Mouse (Mus musculus) midbrain, embryonic 13.5 days (tissue): ENCODE results near the gene Gm4450. TPM values are rescaled to one million over a fixed set of nuclear protein-coding genes. Genes with fewer than 3 reads are reported as not detected.

Experiments
- ATAC-seq: fragments of 200-750 bp; cut with Nextera tagmentation; 2 replicates; pipeline ENCODE4 v1.8.0; 2017; ENCODE audit warnings: mild to moderate bottlenecking, moderate TSS enrichment, moderate library complexity
- H3K27ac ChIP-seq: fragments of 300-500 bp; sonication (generic); 2 replicates; pipeline ENCODE4 v1.5.1; 2015; ENCODE audit warnings: inconsistent platforms, mild to moderate bottlenecking, moderate library complexity
- H3K27me3 ChIP-seq: fragments of 300-500 bp; sonication (generic); 2 replicates; pipeline ENCODE4 v1.6.1; 2015; ENCODE audit warnings: mild to moderate bottlenecking, inconsistent platforms
- H3K36me3 ChIP-seq: fragments of 300-500 bp; sonication (generic); 2 replicates; pipeline ENCODE4 v1.6.1; 2015; ENCODE audit warnings: mild to moderate bottlenecking, inconsistent platforms
- H3K4me1 ChIP-seq: fragments of 300-500 bp; sonication (generic); replicated peaks from 2 replicates; pipeline ENCODE4 v1.6.1; 2015; ENCODE audit warnings: inconsistent platforms
- H3K4me2 ChIP-seq: fragments of 300-500 bp; sonication (generic); replicated peaks from 2 replicates; pipeline ENCODE4 v1.6.1; 2015; ENCODE audit warnings: moderate library complexity, mild to moderate bottlenecking, inconsistent platforms
- H3K4me3 ChIP-seq: fragments of 300-500 bp; sonication (generic); replicated peaks from 2 replicates; pipeline ENCODE4 v1.5.1; 2015; ENCODE audit warnings: mild to moderate bottlenecking, inconsistent platforms
- H3K9ac ChIP-seq: fragments of 300-500 bp; sonication (generic); replicated peaks from 2 replicates; pipeline ENCODE4 v1.6.1; 2015; ENCODE audit warnings: mild to moderate bottlenecking, inconsistent platforms
- H3K9me3 ChIP-seq: fragments of 300-500 bp; sonication (generic); 2 replicates; pipeline ENCODE4 v1.6.1; 2016; ENCODE audit warnings: mild to moderate bottlenecking, inconsistent platforms
- WGBS: fragments of 180-500 bp; shearing (Covaris S2); methylation state at CpG from one replicate; pipeline ENCODE4 v1.1.7; 2015; 5-methylcytosine and 5-hydroxymethylcytosine counted together
- polyA plus RNA-seq: library from polyadenylated mRNA; unstranded; fragments of >200 nt; fragmentation: Nextera tagmentation; extraction: Ambion mirVana; gene quantifications from 2 replicates; pipeline ENCODE4 v1.2.1, GENCODE M21; 2015

Gene Gm4450
- polyA plus RNA-seq, 1 experiment from 2014 or later: 0.26 TPM

DNA sequence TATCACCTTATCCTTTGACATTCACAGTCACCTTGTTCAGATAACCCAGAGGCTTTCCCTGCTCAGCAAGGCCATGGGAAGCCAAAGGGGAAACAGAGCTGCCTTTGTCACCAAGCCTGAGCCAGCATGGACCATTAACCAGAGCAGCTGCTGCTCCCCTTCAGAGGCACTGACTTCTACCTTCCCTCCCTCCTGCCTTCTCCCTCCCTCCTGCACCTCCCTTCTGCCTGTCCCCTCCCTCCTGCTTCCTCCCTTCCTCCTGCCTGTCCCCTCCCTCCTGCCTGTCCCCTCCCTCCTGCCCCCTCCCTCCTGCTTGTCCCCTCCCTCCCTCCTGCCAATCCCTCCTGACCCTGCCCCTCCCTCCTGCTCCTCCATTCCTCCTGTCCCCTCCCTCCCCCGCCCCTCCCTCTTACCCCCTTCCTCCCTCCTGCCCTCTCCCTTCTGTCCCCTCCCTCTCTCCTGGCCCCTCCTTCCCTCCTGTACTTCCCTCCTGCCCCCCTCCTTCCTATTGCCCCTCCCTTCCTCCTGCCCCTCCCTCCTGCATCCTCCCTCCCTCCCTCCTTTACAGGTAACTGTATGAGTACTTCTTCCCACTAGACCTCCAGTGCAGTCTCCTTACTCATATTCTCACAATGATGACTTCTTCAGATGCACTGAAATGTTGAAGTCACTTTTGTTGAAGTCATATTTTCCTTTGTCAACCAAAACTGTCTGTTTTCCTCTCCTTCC, 22.7 kb downstream of the Gm4450 start:
- H3K27me3 ChIP-seq: peaks cover 7% of the 10 kb centered on the region
- no peak overlapping the region for H3K9ac ChIP-seq
- no peak overlapping the region for H3K27ac ChIP-seq
- no peak overlapping the region for H3K4me3 ChIP-seq
- no peaks in the 10 kb centered on the region for H3K9me3 ChIP-seq
- no peak overlapping the region for H3K4me2 ChIP-seq
- H3K4me1 ChIP-seq: peaks cover 3% of the 10 kb centered on the region; the same call in 1 of the 2 replicates
- ATAC-seq: 0 out of 2 replicates have a peak, but pooled peaks have one; percentile 17
- no peaks in the 10 kb centered on the region for H3K36me3 ChIP-seq
- 29% methylated on average over 1 of the region's 1 CpGs for WGBS

- 21% methylated on average over 8 of the region's 8 CpGs for WGBS
- H3K4me2 ChIP-seq: peak overlapping the region; percentile 89; the same call in 1 of the 2 replicates
These were observed 27.9 kb downstream of the Gm4450 start for GRCm38 (mm10) chr3:98428928-98429525.

GRCm38 (mm10) chr3:98428449-98428775, 28.5 kb downstream of the Gm4450 start:
- no peaks in the 10 kb centered on the region for H3K9me3 ChIP-seq
- H3K27me3 ChIP-seq: peaks cover 39% of the 10 kb centered on the region
- peaks cover 5% of the 10 kb centered on the region for H3K36me3 ChIP-seq
- H3K4me3 ChIP-seq: peak overlapping the region; percentile 47
- peaks cover 30% of the 10 kb centered on the region for H3K4me1 ChIP-seq
- no peak; the same call in 1 of the 2 replicates for ATAC-seq
- H3K4me2 ChIP-seq: peak overlapping the region; percentile 89
- WGBS: 3% methylated on average over 17 of the region's 17 CpGs
- H3K9ac ChIP-seq: peak overlapping the region; percentile 63
- H3K27ac ChIP-seq: no peak overlapping the region

More at GRCm38 (mm10) chr3:98428928-98429525, 27.9 kb downstream of the Gm4450 start:
- Histone ChIP-seq H3K9me3 (no peaks in the 10 kb centered on the region), H3K4me1 (peaks cover 30% of the 10 kb centered on the region), H3K4me3 (no peak overlapping the region), H3K27ac (no peak overlapping the region), H3K9ac (no peak overlapping the region), H3K27me3 (peaks cover 39% of the 10 kb centered on the region), H3K36me3 (peaks cover 5% of the 10 kb centered on the region)
- ATAC-seq: no peak

- Histone ChIP-seq H3K4me1 (peaks cover 30% of the 10 kb centered on the region), H3K4me3 (peak overlapping the region; percentile 47), H3K27ac (no peak overlapping the region), H3K9me3 (no peaks in the 10 kb centered on the region), H3K4me2 (peak overlapping the region; percentile 89), H3K27me3 (peaks cover 39% of the 10 kb centered on the region), H3K36me3 (peaks cover 5% of the 10 kb centered on the region), H3K9ac (peak overlapping the region; percentile 63)
- under 1% methylated on average over 109 of the region's 110 CpGs for WGBS
- ATAC-seq: peak; percentile 94
These were observed 29.1 kb downstream of the Gm4450 start for GRCm38 (mm10) chr3:98427600-98428448.

GRCm38 (mm10) chr3:98427260-98427599, 29.7 kb downstream of the Gm4450 start:
- peaks cover 5% of the 10 kb centered on the region for H3K36me3 ChIP-seq
- H3K4me2 ChIP-seq: peak overlapping the region; percentile 89
- peaks cover 30% of the 10 kb centered on the region for H3K4me1 ChIP-seq
- WGBS: under 1% methylated on average over 23 of the region's 23 CpGs
- H3K27me3 ChIP-seq: peaks cover 39% of the 10 kb centered on the region
- peak overlapping the region; percentile 63 for H3K9ac ChIP-seq
- H3K4me3 ChIP-seq: peak overlapping the region; percentile 47
- ATAC-seq: no peak
- no peak overlapping the region for H3K27ac ChIP-seq
- H3K9me3 ChIP-seq: no peaks in the 10 kb centered on the region

GRCm38 (mm10) chr3:98426749-98427148, 30.2 kb downstream of the Gm4450 start:
- no peak overlapping the region for H3K27ac ChIP-seq
- H3K36me3 ChIP-seq: peaks cover 5% of the 10 kb centered on the region
- no peak; the same call in 1 of the 2 replicates for ATAC-seq
- peak overlapping the region; percentile 47 for H3K4me3 ChIP-seq
- H3K4me2 ChIP-seq: peak overlapping the region; percentile 89
- H3K27me3 ChIP-seq: peaks cover 39% of the 10 kb centered on the region
- peaks cover 30% of the 10 kb centered on the region for H3K4me1 ChIP-seq
- H3K9ac ChIP-seq: peak overlapping the region; percentile 63; the same call in 1 of the 2 replicates
- H3K9me3 ChIP-seq: no peaks in the 10 kb centered on the region
- WGBS: 43% methylated on average over 5 of the region's 5 CpGs

GRCm38 (mm10) chr3:98422926-98423325, 34.0 kb downstream of the Gm4450 start:
- no peak overlapping the region for H3K4me3 ChIP-seq
- no peaks in the 10 kb centered on the region for H3K9me3 ChIP-seq
- H3K4me1 ChIP-seq: peaks cover 14% of the 10 kb centered on the region
- H3K27me3 ChIP-seq: peaks cover 19% of the 10 kb centered on the region
- no peak for ATAC-seq
- H3K9ac ChIP-seq: no peak overlapping the region
- WGBS: 96% methylated on average over 4 of the region's 4 CpGs
- peaks cover 5% of the 10 kb centered on the region for H3K36me3 ChIP-seq
- H3K4me2 ChIP-seq: no peak overlapping the region
- no peak overlapping the region for H3K27ac ChIP-seq

- no peak overlapping the region for H3K4me2 ChIP-seq
- 48% methylated on average over 4 of the region's 4 CpGs for WGBS
- no peak for ATAC-seq
These were observed 37.2 kb downstream of the Gm4450 start for GRCm38 (mm10) chr3:98419786-98420070.

DNA sequence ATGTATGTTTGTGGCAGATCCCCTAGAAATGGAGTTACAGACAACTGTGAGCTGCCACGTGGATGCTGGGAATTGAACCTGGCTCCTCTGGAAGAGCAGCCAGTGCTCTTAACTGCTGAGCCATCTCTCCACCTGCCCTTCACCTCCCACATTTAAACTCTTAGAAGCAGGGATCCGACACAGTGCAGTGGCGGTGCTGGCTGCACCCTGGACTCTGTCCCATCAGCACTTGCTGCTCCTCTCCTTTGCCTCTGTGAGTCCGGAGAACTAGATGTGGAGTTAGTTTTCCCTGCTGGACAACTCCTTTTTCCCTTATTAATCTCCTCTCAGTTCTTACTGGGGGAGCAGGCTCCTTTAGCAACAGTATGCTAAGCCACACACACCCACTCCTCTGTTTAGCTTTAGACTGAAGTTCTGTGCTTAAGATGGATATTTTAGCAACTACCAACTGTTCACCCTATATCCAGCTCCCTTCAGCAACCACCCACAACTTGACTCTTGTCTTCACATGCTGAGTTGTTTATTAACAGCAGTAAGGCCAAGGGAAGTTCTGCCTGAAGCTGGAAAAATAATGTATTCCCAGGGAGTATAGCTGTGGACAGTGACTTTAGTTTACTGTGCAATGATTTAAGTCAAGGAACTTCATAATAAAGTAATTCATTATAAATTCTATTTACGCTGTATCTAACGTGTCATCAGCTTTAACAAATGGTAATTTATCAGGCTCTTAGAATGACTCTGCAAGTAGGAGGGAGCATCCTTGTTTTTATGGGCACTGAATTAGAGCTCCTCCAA, 37.7 kb downstream of the Gm4450 start:
- no peak for ATAC-seq
- WGBS: 75% methylated on average over 6 of the region's 6 CpGs
- no peak overlapping the region for H3K4me2 ChIP-seq
- H3K4me1 ChIP-seq: peaks cover 8% of the 10 kb centered on the region; the same call in 1 of the 2 replicates
- H3K9ac ChIP-seq: no peak overlapping the region
- no peaks in the 10 kb centered on the region for H3K9me3 ChIP-seq
- H3K27me3 ChIP-seq: no peaks in the 10 kb centered on the region
- H3K4me3 ChIP-seq: no peak overlapping the region
- no peak overlapping the region for H3K27ac ChIP-seq
- H3K36me3 ChIP-seq: no peaks in the 10 kb centered on the region

More at GRCm38 (mm10) chr3:98419786-98420070, 37.2 kb downstream of the Gm4450 start:
- Histone ChIP-seq H3K4me3 (no peak overlapping the region), H3K36me3 (no peaks in the 10 kb centered on the region), H3K9me3 (no peaks in the 10 kb centered on the region), H3K4me1 (peaks cover 8% of the 10 kb centered on the region; the same call in 1 of the 2 replicates), H3K27ac (no peak overlapping the region), H3K27me3 (no peaks in the 10 kb centered on the region), H3K9ac (no peak overlapping the region)

DNA sequence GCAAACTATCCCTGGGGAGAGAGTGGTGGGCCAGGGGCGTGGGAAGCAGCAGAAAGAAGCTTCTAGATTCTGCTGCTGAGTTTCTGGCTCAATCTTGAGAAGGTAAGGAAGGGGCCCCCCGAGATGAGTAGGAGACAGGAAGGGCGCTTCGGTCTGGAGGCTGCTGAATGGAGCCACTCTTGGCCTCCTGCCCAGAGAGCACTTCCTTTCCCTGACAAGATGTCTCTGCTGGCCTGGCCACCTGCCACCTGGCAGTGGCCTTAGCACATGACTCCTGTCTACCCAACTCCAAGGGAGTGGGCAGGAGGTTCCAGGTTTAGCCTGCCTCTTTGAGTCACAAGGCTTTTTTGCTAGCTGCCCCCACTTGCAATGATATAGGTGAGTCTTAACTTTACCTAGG, 39.6 kb downstream of the Gm4450 start:
- peak; percentile 32 for ATAC-seq
- WGBS: 78% methylated on average over 4 of the region's 4 CpGs
- H3K4me3 ChIP-seq: no peak overlapping the region
- no peaks in the 10 kb centered on the region for H3K27me3 ChIP-seq
- no peaks in the 10 kb centered on the region for H3K36me3 ChIP-seq
- no peak overlapping the region for H3K4me2 ChIP-seq
- no peak overlapping the region for H3K27ac ChIP-seq
- no peak overlapping the region for H3K9ac ChIP-seq
- H3K9me3 ChIP-seq: no peaks in the 10 kb centered on the region
- peaks cover 8% of the 10 kb centered on the region; the same call in 1 of the 2 replicates for H3K4me1 ChIP-seq

GRCm38 (mm10) chr3:98416426-98417250, 40.3 kb downstream of the Gm4450 start:
- H3K27me3 ChIP-seq: no peaks in the 10 kb centered on the region
- H3K4me2 ChIP-seq: no peak overlapping the region
- no peak overlapping the region for H3K27ac ChIP-seq
- no peak overlapping the region for H3K9ac ChIP-seq
- 88% methylated on average over 5 of the region's 5 CpGs for WGBS
- H3K4me3 ChIP-seq: no peak overlapping the region
- 0 out of 2 replicates have a peak, but pooled peaks have one; percentile 22 for ATAC-seq
- peaks cover 8% of the 10 kb centered on the region; the same call in 1 of the 2 replicates for H3K4me1 ChIP-seq
- H3K9me3 ChIP-seq: no peaks in the 10 kb centered on the region
- H3K36me3 ChIP-seq: no peaks in the 10 kb centered on the region
